Mouse (Mus musculus) liver, embryonic 13.5 days (tissue): ENCODE data around the gene Hoxa7. TPM values are rescaled to one million over a fixed set of nuclear protein-coding genes. Genes with fewer than 3 reads are reported as not detected.

Source experiments
- ATAC-seq: fragments of 200-750 bp; cut with Nextera tagmentation; 2 replicates; pipeline ENCODE4 v1.8.0; 2017; ENCODE audit warnings: low read depth, mild to moderate bottlenecking, moderate number of reproducible peaks, moderate library complexity
- DNase-seq: peaks from one replicate; pipeline ENCODE4 v3.0.0; 2022
- H3K27ac ChIP-seq: fragments of 300-500 bp; sonication (generic); 2 replicates; pipeline ENCODE4 v1.5.1; 2015; ENCODE audit warnings: moderate library complexity, mild to moderate bottlenecking, inconsistent platforms
- H3K27me3 ChIP-seq: fragments of 300-500 bp; sonication (generic); 2 replicates; pipeline ENCODE4 v1.6.1; 2015; ENCODE audit warnings: mild to moderate bottlenecking, inconsistent platforms
- H3K36me3 ChIP-seq: fragments of 300-500 bp; sonication (generic); 2 replicates; pipeline ENCODE4 v1.6.1; 2015; ENCODE audit warnings: mild to moderate bottlenecking, inconsistent platforms
- H3K4me1 ChIP-seq: fragments of 300-500 bp; sonication (generic); replicated peaks from 2 replicates; pipeline ENCODE4 v1.6.1; 2015; ENCODE audit warnings: inconsistent platforms
- H3K4me2 ChIP-seq: fragments of 300-500 bp; sonication (generic); 2 replicates; pipeline ENCODE4 v1.6.1; 2015; ENCODE audit warnings: inconsistent platforms, mild to moderate bottlenecking, moderate library complexity
- H3K4me3 ChIP-seq: fragments of 300-500 bp; sonication (generic); replicated peaks from 2 replicates; pipeline ENCODE4 v1.5.1; 2015; ENCODE audit warnings: mild to moderate bottlenecking, inconsistent platforms
- H3K9ac ChIP-seq: fragments of 300-500 bp; sonication (generic); 2 replicates; pipeline ENCODE4 v1.6.1; 2015; ENCODE audit warnings: mild to moderate bottlenecking, inconsistent platforms
- H3K9me3 ChIP-seq: fragments of 300-500 bp; sonication (generic); replicated peaks from 2 replicates; pipeline ENCODE4 v1.6.1; 2016; ENCODE audit warnings: inconsistent platforms
- WGBS: fragments of 180-500 bp; shearing (Covaris S2); methylation state at CpG from one replicate; pipeline ENCODE4 v1.1.7; 2015; ENCODE audit not compliant: insufficient replicate concordance; 5-methylcytosine and 5-hydroxymethylcytosine counted together
- polyA plus RNA-seq: library from polyadenylated mRNA; unstranded; fragments of >200 nt; fragmentation: Nextera tagmentation; extraction: Ambion mirVana; gene quantifications from 2 replicates; pipeline ENCODE4 v1.2.1, GENCODE M21; 2015

The Hoxa7 gene
- polyA plus RNA-seq, 1 experiment from 2014 or later, result 0.52 TPM

DNA sequence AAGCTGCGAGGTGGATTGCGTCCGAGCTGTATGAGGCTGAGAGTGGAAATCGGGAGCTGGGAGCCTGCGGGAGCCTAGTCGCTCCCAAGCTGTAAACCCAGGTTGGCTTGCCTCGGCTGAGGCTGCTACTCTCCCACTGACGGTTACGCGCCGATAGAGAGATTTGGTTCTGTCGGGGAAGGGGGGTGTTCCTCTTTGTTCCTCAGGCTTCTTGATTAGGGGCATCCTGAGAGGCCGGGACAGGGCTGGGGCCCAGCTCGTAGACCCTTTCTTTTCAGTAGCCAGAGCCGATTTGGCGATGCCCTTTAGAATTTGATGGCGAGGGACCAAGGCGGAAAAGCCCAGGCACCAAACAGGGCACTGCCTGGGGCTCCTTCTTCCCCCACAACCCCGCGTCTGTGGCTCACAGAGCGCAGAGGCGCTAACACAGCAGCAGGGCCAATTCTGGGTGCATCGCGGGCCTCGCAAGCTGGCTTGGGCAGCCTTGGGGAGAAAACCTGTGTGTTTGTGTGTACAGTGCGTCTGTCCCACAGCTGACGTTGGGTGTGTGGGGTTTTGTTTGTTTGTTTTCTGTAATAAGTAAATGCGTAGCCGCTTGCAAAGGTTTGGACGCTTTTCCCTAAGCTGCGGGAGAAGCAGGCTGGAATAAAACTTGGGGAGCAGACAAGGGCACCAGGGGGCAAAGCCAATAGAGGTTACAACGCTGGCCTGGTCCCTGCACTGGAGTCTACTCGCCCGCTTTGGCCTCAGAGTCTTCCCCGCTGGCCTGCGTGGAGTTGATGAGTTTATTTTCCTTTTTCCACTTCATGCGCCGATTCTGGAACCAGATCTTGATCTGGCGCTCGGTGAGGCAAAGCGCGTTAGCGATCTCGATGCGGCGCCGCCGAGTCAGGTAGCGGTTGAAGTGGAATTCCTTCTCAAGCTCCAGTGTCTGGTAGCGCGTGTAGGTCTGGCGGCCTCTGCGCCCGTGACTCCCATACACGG is 15.7 kb downstream of the Hoxa7 start:
- Histone ChIP-seq H3K9ac (no peak overlapping the region), H3K9me3 (no peaks in the 10 kb centered on the region), H3K36me3 (no peaks in the 10 kb centered on the region), H3K27ac (no peak overlapping the region), H3K4me2 (no peak overlapping the region), H3K4me3 (no peak overlapping the region), H3K4me1 (peaks cover 8% of the 10 kb centered on the region; the same call in 1 of the 2 replicates), H3K27me3 (peaks cover 100% of the 10 kb centered on the region)
- ATAC-seq (no peak), DNase-seq (no peak)
- WGBS, result 10% methylated on average over 55 of the region's 55 CpGs

- Histone ChIP-seq H3K4me2 (no peak overlapping the region), H3K4me1 (peaks cover 8% of the 10 kb centered on the region; the same call in 1 of the 2 replicates), H3K27me3 (peaks cover 100% of the 10 kb centered on the region), H3K9ac (no peak overlapping the region), H3K27ac (no peak overlapping the region), H3K4me3 (no peak overlapping the region), H3K36me3 (no peaks in the 10 kb centered on the region), H3K9me3 (no peaks in the 10 kb centered on the region)
- no peak for ATAC-seq
- no peak for DNase-seq
- WGBS, result 11% methylated on average over 14 of the region's 14 CpGs
Observed at GRCm38 (mm10) chr6:52205221-52205620, 16.4 kb downstream of the Hoxa7 start.

- no peak within 1 kb of the TSS for H3K27ac ChIP-seq
- H3K4me2 ChIP-seq, result peak within 1 kb of the TSS; percentile 63
- no peaks in the 10 kb centered on the region for H3K9me3 ChIP-seq
- peak within 1 kb of the TSS; percentile 59 for H3K9ac ChIP-seq
- ATAC-seq (no peak), DNase-seq (no peak)
- under 1% methylated on average over 65 of the region's 65 CpGs for WGBS
- H3K27me3 ChIP-seq, result peaks cover 100% of the 10 kb centered on the region
- H3K4me1 ChIP-seq, result peaks cover 8% of the 10 kb centered on the region; the same call in 1 of the 2 replicates
- peak within 1 kb of the TSS; percentile 53 for H3K4me3 ChIP-seq
- H3K36me3 ChIP-seq, result no peaks in the 10 kb centered on the region
Observed at GRCm38 (mm10) chr6:52204050-52204752, 17.5 kb downstream of the Hoxa7 start, which contains the start of gene Hoxa5. TSS of gene Hoxa5 (minus strand) at chr6:52204587.

GRCm38 (mm10) chr6:52203371-52204049 is 18.1 kb downstream of the Hoxa7 start:
- Histone ChIP-seq H3K9ac (peak overlapping the region; percentile 59), H3K9me3 (no peaks in the 10 kb centered on the region), H3K27ac (no peak overlapping the region), H3K4me2 (peak overlapping the region; percentile 63), H3K27me3 (peaks cover 100% of the 10 kb centered on the region), H3K4me3 (peak overlapping the region; percentile 53), H3K4me1 (peaks cover 8% of the 10 kb centered on the region; the same call in 1 of the 2 replicates), H3K36me3 (no peaks in the 10 kb centered on the region)
- WGBS, result 1% methylated on average over 46 of the region's 46 CpGs
- ATAC-seq (no peak), DNase-seq (no peak)

GRCm38 (mm10) chr6:52203121-52203370 is 18.6 kb downstream of the Hoxa7 start:
- H3K27ac ChIP-seq, result no peak overlapping the region

GRCm38 (mm10) chr6:52202362-52203120 is 19.1 kb downstream of the Hoxa7 start:
- no peaks in the 10 kb centered on the region for H3K36me3 ChIP-seq
- H3K27ac ChIP-seq, result no peak overlapping the region
- H3K27me3 ChIP-seq, result peaks cover 100% of the 10 kb centered on the region
- H3K4me2 ChIP-seq, result peak overlapping the region; percentile 63
- H3K9ac ChIP-seq, result no peak overlapping the region; the same call in 1 of the 2 replicates
- H3K4me1 ChIP-seq, result peaks cover 8% of the 10 kb centered on the region; the same call in 1 of the 2 replicates
- DNase-seq, result no peak
- peak overlapping the region; percentile 53 for H3K4me3 ChIP-seq
- no peak for ATAC-seq
- WGBS, result 17% methylated on average over 22 of the region's 22 CpGs
- no peaks in the 10 kb centered on the region for H3K9me3 ChIP-seq

More at GRCm38 (mm10) chr6:52203121-52203370, 18.6 kb downstream of the Hoxa7 start:
- Histone ChIP-seq H3K9me3 (no peaks in the 10 kb centered on the region), H3K4me1 (peaks cover 8% of the 10 kb centered on the region; the same call in 1 of the 2 replicates), H3K36me3 (no peaks in the 10 kb centered on the region), H3K27me3 (peaks cover 100% of the 10 kb centered on the region), H3K9ac (peak overlapping the region; percentile 59; the same call in 1 of the 2 replicates), H3K4me2 (peak overlapping the region; percentile 63), H3K4me3 (peak overlapping the region; percentile 53)
- no peak for ATAC-seq
- DNase-seq, result no peak
- under 1% methylated on average over 10 of the region's 10 CpGs for WGBS

- no peak overlapping the region for H3K9ac ChIP-seq
- no peak overlapping the region for H3K4me3 ChIP-seq
- H3K4me1 ChIP-seq, result peaks cover 8% of the 10 kb centered on the region; the same call in 1 of the 2 replicates
- H3K9me3 ChIP-seq, result no peaks in the 10 kb centered on the region
- peaks cover 100% of the 10 kb centered on the region for H3K27me3 ChIP-seq
- no peaks in the 10 kb centered on the region for H3K36me3 ChIP-seq
- ATAC-seq (no peak), DNase-seq (no peak)
- 67% methylated on average over 1 of the region's 1 CpGs for WGBS
- H3K27ac ChIP-seq, result no peak overlapping the region
- H3K4me2 ChIP-seq, result no peak overlapping the region
Observed at GRCm38 (mm10) chr6:52201269-52201668, 20.4 kb downstream of the Hoxa7 start.

GRCm38 (mm10) chr6:52200751-52201250 is 20.9 kb downstream of the Hoxa7 start:
- Histone ChIP-seq H3K27me3 (peaks cover 100% of the 10 kb centered on the region), H3K4me3 (no peak overlapping the region), H3K27ac (no peak overlapping the region), H3K4me2 (no peak overlapping the region), H3K9ac (no peak overlapping the region), H3K4me1 (peaks cover 8% of the 10 kb centered on the region; the same call in 1 of the 2 replicates), H3K9me3 (no peaks in the 10 kb centered on the region), H3K36me3 (no peaks in the 10 kb centered on the region)
- 39% methylated on average over 10 of the region's 10 CpGs for WGBS
- ATAC-seq, result no peak
- DNase-seq, result no peak

DNA sequence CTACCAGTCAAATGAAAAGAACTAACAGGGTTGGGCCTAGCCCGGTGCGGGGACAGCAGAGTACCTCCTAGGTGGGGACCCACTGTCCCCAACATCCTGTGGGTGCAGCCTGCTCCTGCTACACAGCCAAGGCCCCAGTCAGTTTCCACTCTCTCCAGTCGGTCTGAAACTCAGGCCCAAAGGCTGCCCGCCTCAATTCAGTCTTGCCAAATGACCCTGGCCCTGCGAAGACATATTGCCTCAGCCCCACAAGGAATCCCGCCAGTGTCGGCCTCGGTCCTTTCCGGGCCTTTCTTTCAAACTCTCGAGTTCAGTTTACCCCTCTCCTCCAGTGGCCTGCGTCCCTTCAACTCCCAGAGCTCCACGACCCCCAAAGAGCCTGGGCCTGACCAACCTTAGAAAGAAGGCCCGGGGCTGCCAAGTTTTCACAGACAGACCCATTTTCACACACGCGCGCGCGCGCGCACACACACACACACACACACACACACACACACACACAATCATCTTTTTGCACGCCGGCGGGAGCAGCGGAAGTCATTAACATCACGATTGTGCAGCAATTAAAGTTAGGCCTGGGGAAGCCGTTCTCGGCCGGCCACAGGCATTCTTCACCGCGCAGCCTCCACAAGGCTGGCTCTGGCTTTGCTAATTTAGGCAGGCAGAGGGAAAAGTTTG is 21.4 kb downstream of the Hoxa7 start:
- no peaks in the 10 kb centered on the region for H3K9me3 ChIP-seq
- H3K27ac ChIP-seq, result no peak overlapping the region; the same call in 1 of the 2 replicates
- WGBS, result 35% methylated on average over 29 of the region's 30 CpGs
- no peak overlapping the region for H3K4me3 ChIP-seq
- H3K4me2 ChIP-seq, result no peak overlapping the region
- no peak for DNase-seq
- H3K4me1 ChIP-seq, result peaks cover 8% of the 10 kb centered on the region; the same call in 1 of the 2 replicates
- ATAC-seq, result no peak
- peaks cover 100% of the 10 kb centered on the region for H3K27me3 ChIP-seq
- H3K9ac ChIP-seq, result no peak overlapping the region
- no peaks in the 10 kb centered on the region for H3K36me3 ChIP-seq

GRCm38 (mm10) chr6:52197271-52197670 is 24.4 kb downstream of the Hoxa7 start:
- H3K36me3 ChIP-seq, result no peaks in the 10 kb centered on the region
- ATAC-seq (no peak), DNase-seq (no peak)
- no peak overlapping the region for H3K4me3 ChIP-seq
- no peak overlapping the region for H3K27ac ChIP-seq
- H3K9ac ChIP-seq, result no peak overlapping the region
- no peak overlapping the region for H3K4me2 ChIP-seq
- WGBS, result 11% methylated on average over 10 of the region's 10 CpGs
- peaks cover 99% of the 10 kb centered on the region for H3K27me3 ChIP-seq
- no peaks in the 10 kb centered on the region for H3K9me3 ChIP-seq
- H3K4me1 ChIP-seq, result peaks cover 2% of the 10 kb centered on the region
